Mouse (Mus musculus) forebrain, postnatal 0 days (tissue): ENCODE measurements around the gene Plpp1. TPM values are rescaled to one million over a fixed set of nuclear protein-coding genes. Genes with fewer than 3 reads are reported as not detected.

Source experiments
- ATAC-seq: fragments of 200-750 bp; cut with Nextera tagmentation; 2 replicates; pipeline ENCODE4 v1.8.0; 2017; ENCODE audit warnings: mild to moderate bottlenecking, moderate library complexity
- DNase-seq: peaks from one replicate; pipeline ENCODE4 v3.0.0-alpha.2; 2015
- H3K27ac ChIP-seq: fragments of 300-500 bp; sonication (generic); 2 replicates; pipeline ENCODE4 v1.5.1; 2014; ENCODE audit warnings: low read depth, mild to moderate bottlenecking, antibody characterized with exemption, low read length, moderate library complexity, mixed read lengths
- H3K27me3 ChIP-seq: fragments of 300-500 bp; sonication (generic); 2 replicates; pipeline ENCODE4 v1.6.1; 2014; ENCODE audit warnings: mild to moderate bottlenecking, low read length, mixed read lengths; ENCODE audit not compliant: insufficient read depth
- H3K36me3 ChIP-seq: fragments of 300-500 bp; sonication (generic); 2 replicates; pipeline ENCODE4 v1.6.1; 2014; ENCODE audit warnings: mild to moderate bottlenecking, moderate library complexity; ENCODE audit not compliant: insufficient read depth
- H3K4me1 ChIP-seq: fragments of 300-500 bp; sonication (generic); 2 replicates; pipeline ENCODE4 v1.6.1; 2014; ENCODE audit warnings: antibody characterized with exemption; ENCODE audit not compliant: insufficient read depth
- H3K4me2 ChIP-seq: fragments of 300-500 bp; sonication (generic); 2 replicates; pipeline ENCODE4 v1.6.1; 2014; ENCODE audit warnings: low read depth, mild to moderate bottlenecking, moderate library complexity
- H3K4me3 ChIP-seq: fragments of 300-500 bp; sonication (generic); 2 replicates; pipeline ENCODE4 v1.5.1; 2014; ENCODE audit warnings: low read depth, low read length, mixed read lengths
- H3K9ac ChIP-seq: fragments of 300-500 bp; sonication (generic); 2 replicates; pipeline ENCODE4 v1.6.1; 2014; ENCODE audit warnings: mild to moderate bottlenecking
- H3K9me3 ChIP-seq: fragments of 300-500 bp; sonication (generic); 2 replicates; pipeline ENCODE4 v1.6.1; 2016; ENCODE audit warnings: low read length
- CTCF ChIP-seq: sonication (generic); IDR thresholded peaks from 2 replicates; pipeline ENCODE4 v1.5.1; 2016; ENCODE audit warnings: antibody characterized with exemption, control low read depth, low read depth
- WGBS: fragments of 180-500 bp; shearing (Covaris S2); extraction: QIAGEN DNeasy Blood & Tissue Kit; methylation state at CpG from one replicate; pipeline ENCODE4 v1.1.7; 2014; 5-methylcytosine and 5-hydroxymethylcytosine counted together
- polyA plus RNA-seq: library from polyadenylated mRNA; unstranded; fragments of >200 nt; fragmentation: Nextera tagmentation; extraction: Ambion mirVana; gene quantifications from 2 replicates; pipeline ENCODE4 v1.2.1, GENCODE M21; 2015
- total RNA-seq: library from RNA; depleted of rRNA; stranded (reverse); fragments of >200 nt; gene quantifications from 2 replicates; pipeline ENCODE4 v1.2.3, GENCODE M21; 2014

Plpp1 gene
- total and polyA plus RNA-seq, 2 experiments from 2014 or later: 44.4 to 68.0 TPM

DNA sequence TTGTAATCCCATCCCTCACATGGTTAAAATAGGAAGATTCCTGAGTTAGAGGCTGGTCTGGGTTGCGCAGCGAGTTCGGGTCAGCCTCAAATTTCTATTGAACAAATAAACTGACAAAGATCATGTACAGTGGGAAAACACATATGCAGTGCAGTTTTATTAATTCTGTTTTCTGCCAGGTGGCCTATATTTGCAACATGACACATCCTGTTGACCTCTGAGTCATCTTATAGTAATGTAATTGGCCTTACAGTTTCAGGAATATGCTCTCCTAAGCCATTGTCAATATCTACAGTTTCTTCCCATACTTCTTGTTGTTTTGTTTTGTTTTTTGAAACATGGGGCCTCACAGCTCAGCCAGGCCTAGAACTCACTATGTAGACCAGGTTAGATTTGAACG is 3.1 kb downstream of the Plpp1 start:
- WGBS: 87% methylated on average over 4 of the region's 4 CpGs
- Histone ChIP-seq H3K9ac (no peak overlapping the region), H3K36me3 (peaks cover 12% of the 10 kb centered on the region), H3K27me3 (no peaks in the 10 kb centered on the region), H3K4me1 (peaks cover 5% of the 10 kb centered on the region), H3K4me2 (no peak overlapping the region), H3K9me3 (no peaks in the 10 kb centered on the region), H3K4me3 (no peak overlapping the region), H3K27ac (no peak overlapping the region)
- TF ChIP-seq CTCF: no peak
- no peak for DNase-seq
- no peak for ATAC-seq

- Histone ChIP-seq H3K27me3 (no peaks in the 10 kb centered on the region), H3K4me2 (no peak overlapping the region), H3K9ac (no peak overlapping the region), H3K4me1 (peaks cover 5% of the 10 kb centered on the region), H3K9me3 (no peaks in the 10 kb centered on the region), H3K4me3 (no peak overlapping the region), H3K27ac (no peak overlapping the region), H3K36me3 (peaks cover 12% of the 10 kb centered on the region)
- no peak for DNase-seq
- TF ChIP-seq CTCF: no peak
- 96% methylated on average over 3 of the region's 3 CpGs for WGBS
- no peak for ATAC-seq
These were observed 4.9 kb downstream of the Plpp1 start for GRCm38 (mm10) chr13:112805529-112805928.

GRCm38 (mm10) chr13:112807936-112808667 is 7.5 kb downstream of the Plpp1 start:
- Histone ChIP-seq H3K27me3 (no peaks in the 10 kb centered on the region), H3K4me2 (no peak overlapping the region), H3K4me1 (no peaks in the 10 kb centered on the region), H3K4me3 (no peak overlapping the region), H3K27ac (no peak overlapping the region), H3K36me3 (peaks cover 12% of the 10 kb centered on the region), H3K9me3 (no peaks in the 10 kb centered on the region), H3K9ac (no peak overlapping the region)
- WGBS: 73% methylated on average over 10 of the region's 10 CpGs
- DNase-seq: no peak
- ATAC-seq: no peak
- no peak for TF ChIP-seq CTCF

- no peaks in the 10 kb centered on the region for H3K27me3 ChIP-seq
- no peaks in the 10 kb centered on the region for H3K4me1 ChIP-seq
- no peak overlapping the region for H3K4me3 ChIP-seq
- H3K9ac ChIP-seq: no peak overlapping the region
- no peak for ATAC-seq
- H3K27ac ChIP-seq: no peak overlapping the region
- H3K9me3 ChIP-seq: no peaks in the 10 kb centered on the region
- WGBS: 86% methylated on average over 7 of the region's 7 CpGs
- no peak overlapping the region for H3K4me2 ChIP-seq
- peaks cover 12% of the 10 kb centered on the region for H3K36me3 ChIP-seq
- no peak for DNase-seq
- no peak for TF ChIP-seq CTCF
These were observed 9.1 kb downstream of the Plpp1 start for GRCm38 (mm10) chr13:112809504-112810247.

GRCm38 (mm10) chr13:112810248-112810645 is 9.7 kb downstream of the Plpp1 start:
- TF ChIP-seq CTCF: no peak
- H3K4me2 ChIP-seq: no peak overlapping the region
- WGBS: 85% methylated on average over 4 of the region's 4 CpGs
- H3K4me3 ChIP-seq: no peak overlapping the region
- peaks cover 12% of the 10 kb centered on the region for H3K36me3 ChIP-seq
- H3K4me1 ChIP-seq: no peaks in the 10 kb centered on the region
- no peak for ATAC-seq
- DNase-seq: no peak
- no peaks in the 10 kb centered on the region for H3K9me3 ChIP-seq
- no peaks in the 10 kb centered on the region for H3K27me3 ChIP-seq
- H3K27ac ChIP-seq: no peak overlapping the region
- no peak overlapping the region for H3K9ac ChIP-seq

DNA sequence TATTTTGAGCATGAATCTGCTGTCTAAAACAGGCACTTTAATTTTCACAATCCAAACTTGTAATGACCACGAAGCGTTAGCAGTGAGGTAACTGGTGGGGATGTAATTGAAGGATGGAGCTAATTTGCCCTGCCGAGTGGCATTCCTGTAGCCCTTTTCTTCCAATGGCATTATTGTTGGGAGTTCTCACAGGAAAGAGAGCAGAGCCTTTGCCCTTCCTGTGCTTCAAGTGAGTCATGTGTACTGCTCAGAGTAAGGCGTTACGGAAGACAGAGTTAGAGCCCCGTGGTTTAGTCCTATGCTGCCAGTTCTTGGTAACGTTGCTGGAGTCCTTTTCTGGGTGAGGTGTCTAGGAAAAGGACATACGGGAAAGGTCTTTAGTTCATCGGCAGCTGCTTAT is 10.2 kb downstream of the Plpp1 start:
- H3K4me2 ChIP-seq: no peak overlapping the region
- no peaks in the 10 kb centered on the region for H3K4me1 ChIP-seq
- DNase-seq (no peak), ATAC-seq (no peak)
- H3K36me3 ChIP-seq: peaks cover 10% of the 10 kb centered on the region
- no peaks in the 10 kb centered on the region for H3K9me3 ChIP-seq
- H3K9ac ChIP-seq: no peak overlapping the region
- H3K4me3 ChIP-seq: no peak overlapping the region
- no peak for TF ChIP-seq CTCF
- H3K27ac ChIP-seq: no peak overlapping the region
- H3K27me3 ChIP-seq: no peaks in the 10 kb centered on the region
- WGBS: 20% methylated on average over 9 of the region's 9 CpGs
